Comparison of ENCODE assay signal across 7 mouse cellular contexts in genomic region chr7:30717006-30717715, GRCm38 (mm10). TPM values are rescaled to one million over a fixed set of nuclear protein-coding genes. Genes with fewer than 3 reads are reported as not detected.
A peak's percentile ranks its signal among the peaks of the same experiment; 100 is the strongest.
DNase-seq lines count a peak whose midpoint lies in the region; ATAC-seq and TF ChIP-seq lines count a peak whose summit lies in the region.

No protein-coding gene starts in this region.

- 5% methylated on average over 43 of the region's 43 CpGs for WGBS in heart, adult 2 months
- WGBS in limb, embryonic 13.5 days: 1% methylated on average over 43 of the region's 43 CpGs
- 3% methylated on average over 43 of the region's 43 CpGs for WGBS in midbrain, embryonic 14.5 days

- TF ChIP-seq EP300 in heart, adult 2 months (IDR thresholded peaks at IDR 0.05; ENCODE audit: insufficient read depth, low read depth, low read length): no peak

- peaks cover 3% of the 10 kb centered on the region; the same call in 1 of the 2 replicates for H3K27me3 ChIP-seq in heart, adult 2 months (ENCODE audit: control insufficient read depth, insufficient read depth, low read length)
- H3K27me3 ChIP-seq in limb, embryonic 13.5 days: peaks cover 50% of the 10 kb centered on the region
- peaks cover 18% of the 10 kb centered on the region; the same call in 1 of the 2 replicates for H3K27me3 ChIP-seq in midbrain, embryonic 14.5 days (ENCODE audit: control insufficient read depth, insufficient read depth, low read length)

- peak; percentile 95 to 97 for DNase-seq in adrenal gland, adult (ENCODE audit: inconsistent age in 2 of 2, low spot score in 1 of 2)
- peak; percentile 75 for DNase-seq in embryo, embryonic 11.5 days (ENCODE audit: low read depth, low spot score)
- peak; percentile 53 to 63 for DNase-seq in heart, adult 2 months
- DNase-seq in kidney, adult 18-20 months: peak; percentile 26
- peak; percentile 82 for DNase-seq in midbrain, embryonic 14.5 days
- peak; percentile 54 to 85 for DNase-seq in spleen, postnatal 10 days (ENCODE audit: low spot score in 2 of 2)

- no peaks in the 10 kb centered on the region for H3K36me3 ChIP-seq in heart, adult 2 months (ENCODE audit: control insufficient read depth, insufficient read depth, low read length)
- H3K36me3 ChIP-seq in limb, embryonic 13.5 days: no peaks in the 10 kb centered on the region
- H3K36me3 ChIP-seq in midbrain, embryonic 14.5 days (ENCODE audit: control insufficient read depth, insufficient read depth, low read length): no peaks in the 10 kb centered on the region

- H3K79me2 ChIP-seq in heart, adult 2 months (replicated peaks; ENCODE audit: control insufficient read depth, insufficient read depth, low read length): no peaks in the 10 kb centered on the region

- peak overlapping the region; percentile 65 for H3K4me2 ChIP-seq in limb, embryonic 13.5 days (replicated peaks)
- peak overlapping the region; percentile 47 for H3K4me2 ChIP-seq in midbrain, embryonic 14.5 days (ENCODE audit: low read length)

- H3K27ac ChIP-seq in heart, adult 2 months: no peak overlapping the region
- H3K27ac ChIP-seq in limb, embryonic 13.5 days: no peak overlapping the region
- H3K27ac ChIP-seq in midbrain, embryonic 14.5 days (replicated peaks; ENCODE audit: low read depth, low read length): no peak overlapping the region

- no peak for TF ChIP-seq POLR2A in heart, adult 2 months (IDR thresholded peaks at IDR 0.05; ENCODE audit: insufficient read depth, low read depth, low read length)

- peak overlapping the region; percentile 36 for H3K4me3 ChIP-seq in heart, adult 2 months
- peak overlapping the region; percentile 37 for H3K4me3 ChIP-seq in limb, embryonic 13.5 days
- H3K4me3 ChIP-seq in midbrain, embryonic 14.5 days (replicated peaks; ENCODE audit: low read depth, low read length): peak overlapping the region; percentile 18

- H3K9ac ChIP-seq in heart, adult 2 months (ENCODE audit: low read depth, low read length): no peak overlapping the region
- H3K9ac ChIP-seq in limb, embryonic 13.5 days: 0 out of 2 replicates have a peak overlapping the region, but pooled peaks have one; percentile 15
- H3K9ac ChIP-seq in midbrain, embryonic 14.5 days (replicated peaks; ENCODE audit: low read length): no peak overlapping the region; the same call in 1 of the 2 replicates

- H3K4me1 ChIP-seq in heart, adult 2 months (ENCODE audit: control insufficient read depth, insufficient read depth, low read length): no peaks in the 10 kb centered on the region
- H3K4me1 ChIP-seq in limb, embryonic 13.5 days: peaks cover 12% of the 10 kb centered on the region
- H3K4me1 ChIP-seq in midbrain, embryonic 14.5 days (ENCODE audit: control insufficient read depth, insufficient read depth, low read length): peaks cover 7% of the 10 kb centered on the region; the same call in 1 of the 2 replicates

- ATAC-seq in limb, embryonic 13.5 days (ENCODE audit: low FRiP score, low read depth): peak; percentile 93
- peak; percentile 85 for ATAC-seq in midbrain, embryonic 14.5 days (ENCODE audit: low FRiP score, low TSS enrichment)

- intact Hi-C loops in heart, adult 2 months (cut with DNase I): no loop called here

- H3K9me3 ChIP-seq in limb, embryonic 13.5 days: no peaks in the 10 kb centered on the region
- no peaks in the 10 kb centered on the region for H3K9me3 ChIP-seq in midbrain, embryonic 14.5 days (ENCODE audit: control insufficient read depth, low read length)

- TF ChIP-seq CTCF in heart, adult 2 months (IDR thresholded peaks at IDR 0.05): no peak

RNA-seq across cellular contexts. Expression of gene Atp4a, which starts 5.2 kb away (rescaled TPM):
- under 1 TPM; 0.10 to 0.32 TPM for total RNA-seq in heart, adult 2 months (2021)
- polyA plus RNA-seq in heart, adult 2 months (2012; rRNA removed): not detected in 2 replicates
- polyA plus RNA-seq in limb, embryonic 13.5 days (2015; fragmentation: Nextera tagmentation; extraction: Ambion mirVana): 0.09 and 0.40 TPM in 2 replicates
- 0.53 and 1.1 TPM in 2 replicates for polyA plus RNA-seq in midbrain, embryonic 14.5 days (2014; fragmentation: Nextera tagmentation; extraction: Ambion mirVana)

RNA-seq across cellular contexts. Expression of gene Tmem147, which starts 12.2 kb away (rescaled TPM):
- total RNA-seq in heart, adult 2 months (2021): 100 to 1,000 TPM; 219 to 241 TPM
- polyA plus RNA-seq in heart, adult 2 months (2012; rRNA removed): 293 and 357 TPM in 2 replicates
- 187 and 189 TPM in 2 replicates for polyA plus RNA-seq in limb, embryonic 13.5 days (2015; fragmentation: Nextera tagmentation; extraction: Ambion mirVana)
- 238 and 290 TPM in 2 replicates for polyA plus RNA-seq in midbrain, embryonic 14.5 days (2014; fragmentation: Nextera tagmentation; extraction: Ambion mirVana)

RNA-seq across cellular contexts. Expression of gene 2200002J24Rik, which starts 18.4 kb away (rescaled TPM):
- total RNA-seq in heart, adult 2 months (2021): not detected
- 0.35 TPM in 1 of 2 replicates, not detected in the other for polyA plus RNA-seq in heart, adult 2 months (2012; rRNA removed)
- polyA plus RNA-seq in limb, embryonic 13.5 days (2015; fragmentation: Nextera tagmentation; extraction: Ambion mirVana): not detected in 2 replicates
- not detected in 2 replicates for polyA plus RNA-seq in midbrain, embryonic 14.5 days (2014; fragmentation: Nextera tagmentation; extraction: Ambion mirVana)

RNA-seq across cellular contexts. Expression of gene Gapdhs, which starts 26.3 kb away (rescaled TPM):
- total RNA-seq in heart, adult 2 months (2021): not detected
- polyA plus RNA-seq in heart, adult 2 months (2012; rRNA removed): 1.1 and 1.7 TPM in 2 replicates
- polyA plus RNA-seq in limb, embryonic 13.5 days (2015; fragmentation: Nextera tagmentation; extraction: Ambion mirVana): 0.51 and 0.71 TPM in 2 replicates
- 0.83 and 1.2 TPM in 2 replicates for polyA plus RNA-seq in midbrain, embryonic 14.5 days (2014; fragmentation: Nextera tagmentation; extraction: Ambion mirVana)

RNA-seq across cellular contexts. Expression of gene Sbsn, which starts 34.1 kb away (rescaled TPM):
- total RNA-seq in heart, adult 2 months (2021): 1 to 10 TPM; 1.8 to 2.3 TPM
- 1.6 and 1.7 TPM in 2 replicates for polyA plus RNA-seq in heart, adult 2 months (2012; rRNA removed)
- polyA plus RNA-seq in limb, embryonic 13.5 days (2015; fragmentation: Nextera tagmentation; extraction: Ambion mirVana): 1.6 and 2.2 TPM in 2 replicates
- 0.82 and 3.8 TPM in 2 replicates for polyA plus RNA-seq in midbrain, embryonic 14.5 days (2014; fragmentation: Nextera tagmentation; extraction: Ambion mirVana)

Comparison
In these comparisons a context has a peak if more than half of its experiments do, and no peak if none do; other contexts are left out.
1. DNase-seq: peak in every context shown above with its lines; median percentile 96 in adrenal gland, adult; 82 in midbrain, embryonic 14.5 days; 75 in embryo, embryonic 11.5 days; 70 in spleen, postnatal 10 days; 58 in heart, adult 2 months; 26 in kidney, adult 18-20 months.